Mouse (Mus musculus): ENCODE results near the gene Nbeal2. TPM values are rescaled to one million over a fixed set of nuclear protein-coding genes. Genes with fewer than 3 reads are reported as not detected.

The Nbeal2 gene
- polyA plus RNA-seq, 1 experiment: 301 TPM

DNA sequence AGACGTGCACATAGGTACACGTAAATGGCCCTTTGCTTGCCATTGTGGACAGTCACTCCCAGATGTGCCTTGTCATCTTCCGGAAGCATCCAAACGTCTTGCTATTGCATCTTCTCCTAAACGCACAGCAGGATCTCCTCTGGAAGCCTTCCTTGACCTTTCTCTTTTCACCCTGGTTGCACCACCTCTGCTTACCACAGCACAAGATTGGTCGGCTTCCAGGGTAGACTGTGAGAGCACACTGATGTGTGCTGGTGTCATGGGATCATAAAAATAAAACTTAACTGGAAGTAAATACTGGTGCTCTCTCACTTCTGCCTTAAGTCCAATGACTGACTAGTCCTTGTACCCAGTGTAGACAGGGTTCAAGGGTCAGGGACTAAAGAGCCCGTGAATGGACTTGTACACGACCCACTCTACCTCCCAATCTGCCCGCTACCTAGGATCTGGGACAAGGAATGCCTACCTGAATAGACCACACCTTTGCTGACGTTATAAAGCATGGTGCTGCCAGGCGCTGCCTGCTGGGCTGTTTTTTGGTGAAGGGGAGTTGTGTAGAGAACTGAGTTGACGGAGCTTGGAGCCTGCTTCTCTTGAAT lies 31.2 kb downstream of the Nbeal2 start:
- Histone ChIP-seq H3K27ac (ENCODE audit: control insufficient read depth, insufficient read depth, low read length) (no peak overlapping the region), H3K36me3 (ENCODE audit: control insufficient read depth, insufficient read depth, low read length) (peaks cover 44% of the 10 kb centered on the region), H3K4me3 (ENCODE audit: control insufficient read depth, insufficient read depth, low read length) (no peak overlapping the region), H3K27me3 (ENCODE audit: control insufficient read depth, insufficient read depth, low read length) (no peaks in the 10 kb centered on the region), H3K4me1 (replicated peaks; ENCODE audit: control insufficient read depth, insufficient read depth, low read length) (no peaks in the 10 kb centered on the region)
- WGBS: 95% methylated on average over 12 of the region's 12 CpGs
- no peak for DNase-seq
- no peak for TF ChIP-seq POLR2A (IDR thresholded peaks at IDR 0.05; ENCODE audit: control insufficient read depth, extremely low read depth, insufficient read depth, low read length, poor library complexity)
- TF ChIP-seq CTCF (IDR thresholded peaks at IDR 0.05; ENCODE audit: borderline replicate concordance, control insufficient read depth, extremely low read depth, insufficient read depth, low read length, poor library complexity): no peak

- no peak for DNase-seq
- Histone ChIP-seq H3K27me3 (ENCODE audit: control insufficient read depth, insufficient read depth, low read length) (no peaks in the 10 kb centered on the region), H3K36me3 (ENCODE audit: control insufficient read depth, insufficient read depth, low read length) (peaks cover 33% of the 10 kb centered on the region), H3K4me1 (replicated peaks; ENCODE audit: control insufficient read depth, insufficient read depth, low read length) (no peaks in the 10 kb centered on the region), H3K27ac (ENCODE audit: control insufficient read depth, insufficient read depth, low read length) (no peak overlapping the region), H3K4me3 (ENCODE audit: control insufficient read depth, insufficient read depth, low read length) (no peak overlapping the region)
- WGBS: 98% methylated on average over 7 of the region's 7 CpGs
- TF ChIP-seq POLR2A (IDR thresholded peaks at IDR 0.05; ENCODE audit: control insufficient read depth, extremely low read depth, insufficient read depth, low read length, poor library complexity): no peak
- TF ChIP-seq CTCF (IDR thresholded peaks at IDR 0.05; ENCODE audit: borderline replicate concordance, control insufficient read depth, extremely low read depth, insufficient read depth, low read length, poor library complexity): no peak
Measured at GRCm38 (mm10) chr9:110620685-110621084, 33.3 kb downstream of the Nbeal2 start.

GRCm38 (mm10) chr9:110620180-110620579 lies 33.8 kb downstream of the Nbeal2 start:
- DNase-seq: no peak
- Histone ChIP-seq H3K4me3 (ENCODE audit: control insufficient read depth, insufficient read depth, low read length) (no peak overlapping the region), H3K4me1 (replicated peaks; ENCODE audit: control insufficient read depth, insufficient read depth, low read length) (no peaks in the 10 kb centered on the region), H3K27me3 (ENCODE audit: control insufficient read depth, insufficient read depth, low read length) (no peaks in the 10 kb centered on the region), H3K27ac (ENCODE audit: control insufficient read depth, insufficient read depth, low read length) (no peak overlapping the region), H3K36me3 (ENCODE audit: control insufficient read depth, insufficient read depth, low read length) (peaks cover 33% of the 10 kb centered on the region)
- 90% methylated on average over 7 of the region's 7 CpGs for WGBS
- no peak for TF ChIP-seq CTCF (IDR thresholded peaks at IDR 0.05; ENCODE audit: borderline replicate concordance, control insufficient read depth, extremely low read depth, insufficient read depth, low read length, poor library complexity)
- TF ChIP-seq POLR2A (IDR thresholded peaks at IDR 0.05; ENCODE audit: control insufficient read depth, extremely low read depth, insufficient read depth, low read length, poor library complexity): no peak

GRCm38 (mm10) chr9:110617081-110617480 lies 36.9 kb downstream of the Nbeal2 start:
- Histone ChIP-seq H3K36me3 (ENCODE audit: control insufficient read depth, insufficient read depth, low read length) (peaks cover 39% of the 10 kb centered on the region), H3K27ac (ENCODE audit: control insufficient read depth, insufficient read depth, low read length) (no peak overlapping the region), H3K4me3 (ENCODE audit: control insufficient read depth, insufficient read depth, low read length) (no peak overlapping the region), H3K27me3 (ENCODE audit: control insufficient read depth, insufficient read depth, low read length) (no peaks in the 10 kb centered on the region), H3K4me1 (replicated peaks; ENCODE audit: control insufficient read depth, insufficient read depth, low read length) (no peaks in the 10 kb centered on the region)
- DNase-seq: no peak
- 57% methylated on average over 3 of the region's 3 CpGs for WGBS
- TF ChIP-seq POLR2A (IDR thresholded peaks at IDR 0.05; ENCODE audit: control insufficient read depth, extremely low read depth, insufficient read depth, low read length, poor library complexity): no peak
- no peak for TF ChIP-seq CTCF (IDR thresholded peaks at IDR 0.05; ENCODE audit: borderline replicate concordance, control insufficient read depth, extremely low read depth, insufficient read depth, low read length, poor library complexity)

DNA sequence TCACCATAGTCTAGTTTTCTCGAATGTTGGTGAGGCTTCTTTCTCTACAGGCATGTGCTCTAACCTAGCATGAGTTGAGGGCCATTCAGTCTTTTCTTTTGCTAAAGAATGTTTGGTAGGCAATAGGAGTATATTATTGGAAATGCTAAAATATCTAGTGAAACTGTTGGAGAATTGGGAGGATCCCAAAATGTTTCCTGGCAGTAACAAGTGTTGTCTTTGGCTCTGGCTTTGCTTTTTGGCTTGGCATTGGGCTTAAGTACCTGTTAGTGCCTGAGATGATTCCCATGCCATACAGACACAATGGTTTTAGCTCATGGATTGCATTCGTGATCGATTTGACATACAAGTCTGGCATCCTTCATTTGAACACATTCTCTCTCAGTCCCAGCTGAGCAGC lies 42.5 kb downstream of the Nbeal2 start:
- Histone ChIP-seq H3K36me3 (ENCODE audit: control insufficient read depth, insufficient read depth, low read length) (peaks cover 38% of the 10 kb centered on the region), H3K27me3 (ENCODE audit: control insufficient read depth, insufficient read depth, low read length) (no peaks in the 10 kb centered on the region), H3K4me1 (replicated peaks; ENCODE audit: control insufficient read depth, insufficient read depth, low read length) (no peaks in the 10 kb centered on the region), H3K4me3 (ENCODE audit: control insufficient read depth, insufficient read depth, low read length) (no peak overlapping the region), H3K27ac (ENCODE audit: control insufficient read depth, insufficient read depth, low read length) (no peak overlapping the region)
- no peak for DNase-seq
- TF ChIP-seq POLR2A (IDR thresholded peaks at IDR 0.05; ENCODE audit: control insufficient read depth, extremely low read depth, insufficient read depth, low read length, poor library complexity) (no peak), CTCF (IDR thresholded peaks at IDR 0.05; ENCODE audit: borderline replicate concordance, control insufficient read depth, extremely low read depth, insufficient read depth, low read length, poor library complexity) (no peak)
- WGBS: 88% methylated on average over 3 of the region's 3 CpGs

DNA sequence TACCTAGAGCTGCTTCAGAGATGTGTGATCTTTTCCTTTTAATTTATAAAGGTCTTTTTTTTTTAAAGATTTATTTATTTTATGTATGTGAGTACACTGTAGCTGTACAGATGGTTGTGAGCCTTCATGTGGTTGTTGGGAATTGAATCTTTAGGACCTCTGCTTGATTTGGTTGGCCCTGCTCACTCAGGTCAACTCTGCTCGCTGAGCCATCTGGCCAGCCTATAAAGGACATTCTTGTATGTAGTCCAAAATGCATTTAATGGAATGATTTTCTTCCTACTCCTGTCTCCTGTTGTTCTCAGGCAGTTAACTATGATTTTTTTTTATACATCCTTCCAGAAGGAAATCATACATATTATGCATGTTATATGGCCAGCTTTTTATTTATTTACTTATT lies 70.4 kb downstream of the Nbeal2 start:
- 84% methylated on average over 1 of the region's 1 CpGs for WGBS
- TF ChIP-seq CTCF (IDR thresholded peaks at IDR 0.05; ENCODE audit: borderline replicate concordance, control insufficient read depth, extremely low read depth, insufficient read depth, low read length, poor library complexity) (no peak), POLR2A (IDR thresholded peaks at IDR 0.05; ENCODE audit: control insufficient read depth, extremely low read depth, insufficient read depth, low read length, poor library complexity) (no peak)
- no peak overlapping the region for H3K4me3 ChIP-seq (ENCODE audit: control insufficient read depth, insufficient read depth, low read length)
- no peak overlapping the region for H3K27ac ChIP-seq (ENCODE audit: control insufficient read depth, insufficient read depth, low read length)
- H3K4me1 ChIP-seq (replicated peaks; ENCODE audit: control insufficient read depth, insufficient read depth, low read length): no peaks in the 10 kb centered on the region
- no peak for DNase-seq
- peaks cover 14% of the 10 kb centered on the region for H3K36me3 ChIP-seq (ENCODE audit: control insufficient read depth, insufficient read depth, low read length)
- H3K27me3 ChIP-seq (ENCODE audit: control insufficient read depth, insufficient read depth, low read length): no peaks in the 10 kb centered on the region

GRCm38 (mm10) chr9:110582161-110582560 lies 71.8 kb downstream of the Nbeal2 start:
- Histone ChIP-seq H3K36me3 (ENCODE audit: control insufficient read depth, insufficient read depth, low read length) (peaks cover 15% of the 10 kb centered on the region), H3K4me1 (replicated peaks; ENCODE audit: control insufficient read depth, insufficient read depth, low read length) (no peaks in the 10 kb centered on the region), H3K4me3 (ENCODE audit: control insufficient read depth, insufficient read depth, low read length) (no peak overlapping the region), H3K27ac (ENCODE audit: control insufficient read depth, insufficient read depth, low read length) (no peak overlapping the region), H3K27me3 (ENCODE audit: control insufficient read depth, insufficient read depth, low read length) (no peaks in the 10 kb centered on the region)
- 92% methylated on average over 2 of the region's 2 CpGs for WGBS
- TF ChIP-seq POLR2A (IDR thresholded peaks at IDR 0.05; ENCODE audit: control insufficient read depth, extremely low read depth, insufficient read depth, low read length, poor library complexity) (no peak), CTCF (IDR thresholded peaks at IDR 0.05; ENCODE audit: borderline replicate concordance, control insufficient read depth, extremely low read depth, insufficient read depth, low read length, poor library complexity) (no peak)
- DNase-seq: no peak

Other genes starting within 250 kb of the Nbeal2 start
- 46.4 and 59.4 TPM in 2 replicates for gene Ptpn23, start 245.9 kb downstream of the Nbeal2 start, polyA plus RNA-seq (2012; rRNA removed)
- 10.6 and 19.4 TPM in 2 replicates for gene Ngp, start 234.4 kb downstream of the Nbeal2 start, polyA plus RNA-seq (2012; rRNA removed)
- 19.0 and 21.2 TPM in 2 replicates for gene Klhl18, start 177.5 kb downstream of the Nbeal2 start, polyA plus RNA-seq (2012; rRNA removed)
- gene Kif9, start 177.2 kb downstream of the Nbeal2 start, polyA plus RNA-seq (2012; rRNA removed): 0.90 and 1.6 TPM in 2 replicates
- 78.1 and 85.6 TPM in 2 replicates for gene Setd2, start 121.6 kb downstream of the Nbeal2 start, polyA plus RNA-seq (2012; rRNA removed)
- gene Nradd, start 29.7 kb downstream of the Nbeal2 start, polyA plus RNA-seq (2012; rRNA removed): 9.2 and 13.2 TPM in 2 replicates
- gene Ccdc12, start 2.3 kb upstream of the Nbeal2 start, polyA plus RNA-seq (2012; rRNA removed): 105 and 152 TPM in 2 replicates
- gene Myl3, start 87.7 kb upstream of the Nbeal2 start, polyA plus RNA-seq (2012; rRNA removed): 2.4 and 293 TPM in 2 replicates
- 5.4 and 5.8 TPM in 2 replicates for gene Pth1r, start 93.0 kb upstream of the Nbeal2 start, polyA plus RNA-seq (2012; rRNA removed)
- not detected in 2 replicates for gene Prss42, start 144.0 kb upstream of the Nbeal2 start, polyA plus RNA-seq (2012; rRNA removed)
- 0.11 TPM in 1 of 2 replicates, not detected in the other for gene Prss44, start 159.8 kb upstream of the Nbeal2 start, polyA plus RNA-seq (2012; rRNA removed)
- gene Prss43, start 172.5 kb upstream of the Nbeal2 start, polyA plus RNA-seq (2012; rRNA removed): not detected in 2 replicates
- not detected in 2 replicates for gene Prss45, start 180.4 kb upstream of the Nbeal2 start, polyA plus RNA-seq (2012; rRNA removed)
- gene Prss46, start 190.3 kb upstream of the Nbeal2 start, polyA plus RNA-seq (2012; rRNA removed): 0.08 TPM in 1 of 2 replicates, not detected in the other
- gene Prss50, start 203.8 kb upstream of the Nbeal2 start, polyA plus RNA-seq (2012; rRNA removed): 0.19 and 0.22 TPM in 2 replicates
- 142 and 145 TPM in 2 replicates for gene Als2cl, start 225.7 kb upstream of the Nbeal2 start, polyA plus RNA-seq (2012; rRNA removed)
- gene Tmie, start 226.0 kb upstream of the Nbeal2 start, polyA plus RNA-seq (2012; rRNA removed): 11.3 and 12.3 TPM in 2 replicates